Mouse (Mus musculus): ENCODE results near the gene Ube4b.
A peak's percentile ranks its signal among the peaks of the same experiment; 100 is the strongest.
"Not testable (repeated sequence)": the region's sequence is repeated elsewhere in the genome, so short reads cannot be mapped to it uniquely, and the experiment has no call there.

Ube4b gene

DNA sequence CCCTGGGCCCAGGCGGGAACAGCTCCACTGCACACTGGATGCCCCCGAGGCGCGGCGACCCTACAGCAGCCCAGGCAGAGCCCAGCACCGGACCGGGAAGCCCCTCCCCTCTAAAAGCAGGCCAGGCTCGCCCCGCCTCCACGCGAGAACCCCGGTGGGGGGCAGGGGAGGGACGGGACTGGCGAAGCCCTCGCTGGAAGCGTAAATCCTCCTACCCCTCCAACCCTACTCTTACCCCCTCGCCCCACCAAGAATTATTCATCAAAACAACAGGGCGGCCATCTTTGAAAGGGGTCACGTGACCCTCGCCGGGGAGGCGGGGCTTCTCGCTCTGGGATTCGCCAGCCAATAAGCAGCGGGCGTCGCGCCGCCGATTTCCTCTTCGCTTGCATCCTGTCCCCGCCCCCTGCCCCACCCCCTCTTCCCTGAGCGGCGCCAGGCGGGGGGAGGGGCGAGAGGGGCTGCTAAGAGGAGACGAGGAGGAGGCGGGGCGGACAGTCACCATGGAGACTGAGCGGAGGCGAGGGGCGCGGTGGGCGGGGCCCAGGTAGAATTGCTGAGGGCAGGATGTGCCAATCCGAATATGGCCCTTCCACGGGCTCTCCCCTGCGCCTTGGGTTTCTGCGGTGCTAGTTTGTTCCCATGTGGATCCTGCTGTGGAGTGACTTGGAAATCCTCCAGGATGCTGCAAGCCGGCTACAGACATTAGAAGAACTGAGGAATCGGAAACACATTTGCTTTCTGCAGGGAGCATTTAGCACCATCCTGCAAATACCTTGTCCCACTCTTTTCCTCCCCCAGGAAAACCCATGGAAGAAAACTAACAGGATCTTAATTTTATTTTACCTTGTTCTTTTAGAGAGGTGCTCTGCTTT, at the start of gene Ube4b:
TSS of gene Ube4b (minus strand) at position 425 of the 875 bp plus-strand sequence.
- peak; percentile 96 for DNase-seq (ENCODE audit: low read depth, low spot score)

DNA sequence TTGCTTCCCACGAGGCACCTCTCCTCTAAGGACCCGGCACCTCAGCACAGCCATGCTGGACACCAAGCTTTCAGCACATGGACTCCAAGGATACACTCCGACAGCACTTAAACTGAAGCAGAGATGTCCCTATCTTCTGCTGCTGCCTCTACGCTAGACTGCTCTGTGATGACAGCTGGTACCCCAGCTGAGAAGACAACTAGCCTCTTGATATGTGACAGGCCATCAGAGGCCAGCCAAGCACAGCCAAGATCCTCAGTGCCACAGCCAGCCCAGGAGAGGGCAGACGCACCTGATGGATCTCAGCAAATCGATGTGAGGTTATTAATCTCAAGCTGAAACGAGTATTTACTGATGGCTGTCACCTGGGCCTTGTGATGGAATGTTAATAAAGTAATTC, 48.5 kb upstream of the Ube4b start:
- no peak for DNase-seq (ENCODE audit: low read depth, low spot score)

DNA sequence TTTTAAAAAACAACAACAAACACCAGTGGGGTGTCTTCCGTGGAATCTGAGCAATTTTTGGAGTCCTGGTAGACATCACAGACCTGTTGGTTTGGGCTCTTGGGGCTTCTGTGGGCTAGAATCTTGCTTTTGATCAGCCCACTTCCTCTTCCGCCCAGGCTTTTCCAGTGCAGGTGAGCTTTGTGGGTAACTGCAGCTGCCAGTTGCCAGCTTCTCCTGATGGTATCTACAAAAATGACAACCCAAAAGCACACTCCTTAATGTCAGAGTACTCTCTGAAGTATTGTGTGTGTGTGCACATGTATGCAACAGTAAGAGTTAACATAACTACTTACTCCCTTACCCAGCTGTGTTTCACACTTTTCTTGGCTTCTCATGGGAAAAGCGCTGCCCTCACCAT, 43.0 kb upstream of the Ube4b start:
- DNase-seq (ENCODE audit: low read depth, low spot score), result no peak

DNA sequence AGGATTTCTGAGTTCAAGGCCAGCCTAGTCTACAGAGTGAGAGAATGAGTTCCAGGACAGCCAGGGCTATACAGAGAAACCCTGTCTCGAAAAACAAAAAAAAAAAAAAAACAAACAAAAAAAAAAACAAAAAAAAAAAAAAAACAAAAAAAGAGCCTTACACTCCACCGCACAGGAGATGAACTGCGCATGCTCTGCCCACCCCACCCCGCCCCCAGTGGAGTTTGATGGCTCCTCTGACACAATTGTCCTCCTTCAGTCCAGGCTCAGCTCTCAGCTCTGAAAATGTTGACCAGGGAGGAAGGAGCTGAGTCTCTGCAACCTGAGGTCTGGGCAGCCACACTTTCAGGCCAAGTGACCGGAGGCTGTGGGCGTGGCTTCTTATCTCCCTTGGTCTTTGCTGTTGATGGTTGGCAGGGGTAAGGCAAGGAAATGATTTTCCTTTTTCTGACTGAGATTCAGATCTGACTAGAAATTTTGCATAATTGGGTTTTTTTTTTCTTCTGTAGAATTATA, 36.9 kb upstream of the Ube4b start:
- DNase-seq (ENCODE audit: low read depth, low spot score), result no peak

DNA sequence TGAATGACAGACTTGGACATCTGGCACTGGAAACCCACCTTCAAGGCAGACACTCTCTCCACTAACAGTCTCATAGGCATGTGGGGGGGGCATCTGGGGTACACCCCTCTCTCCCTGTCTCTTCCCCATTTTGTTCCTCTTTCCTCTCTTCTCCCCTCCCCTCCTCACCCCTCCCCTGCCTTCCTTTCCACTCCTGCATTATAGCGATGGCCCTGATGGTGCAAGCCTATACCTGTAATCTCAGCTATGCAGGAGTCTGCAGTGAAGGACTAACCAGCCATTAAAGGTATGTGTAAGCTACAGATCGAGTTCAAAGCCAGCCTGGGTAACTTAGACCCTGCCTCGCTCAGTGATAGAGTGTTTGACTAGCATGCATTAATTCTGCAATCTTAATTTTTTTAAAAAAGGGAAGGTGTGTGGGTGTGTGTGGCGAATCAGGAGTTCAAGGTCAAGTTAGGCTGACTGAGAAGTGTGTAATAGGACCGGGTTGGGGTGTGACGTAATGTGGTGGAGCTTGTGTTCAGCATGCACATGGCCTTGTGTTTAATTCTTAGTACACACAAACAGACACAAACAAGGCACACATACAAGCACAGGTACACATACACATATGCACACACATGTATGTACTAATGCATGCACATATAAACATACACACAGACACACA, 35.9 kb upstream of the Ube4b start:
- DNase-seq (ENCODE audit: low read depth, low spot score), result no peak

DNA sequence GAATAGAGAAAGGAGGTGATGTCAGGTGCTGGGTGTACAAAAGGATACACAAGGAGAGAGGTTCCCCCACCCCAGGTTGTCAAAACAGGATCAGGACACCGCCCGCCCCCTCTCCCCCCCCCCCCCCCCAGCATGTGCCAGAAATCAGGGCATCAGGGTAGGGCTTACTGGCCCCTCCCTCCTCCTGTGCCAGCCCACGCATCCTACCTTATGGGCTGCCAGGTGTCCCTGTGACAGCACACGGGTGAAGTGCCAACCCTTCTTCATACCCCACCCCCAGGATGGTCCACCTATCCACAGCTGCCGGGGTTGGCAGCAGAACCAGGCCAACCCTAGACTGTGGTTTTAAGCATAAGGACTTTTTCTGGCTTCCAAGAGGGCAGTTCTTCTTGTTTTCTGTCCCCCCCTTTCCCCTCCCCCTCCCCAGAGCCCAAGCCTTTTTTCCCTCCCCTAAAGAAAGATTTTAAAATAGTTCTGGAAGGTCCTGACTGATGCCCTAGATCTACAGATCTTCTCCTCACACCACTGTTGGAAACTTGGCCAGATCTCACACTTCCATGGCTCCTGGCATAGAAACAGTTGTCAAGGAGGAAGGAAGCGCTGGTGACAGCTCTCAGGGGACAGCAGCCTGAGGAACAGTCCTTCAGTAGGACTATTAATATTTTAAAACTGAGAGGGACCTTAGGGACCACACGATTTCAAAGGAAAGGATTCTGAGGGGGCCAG, 35.2 kb upstream of the Ube4b start:
- DNase-seq (ENCODE audit: low read depth, low spot score), result no peak

DNA sequence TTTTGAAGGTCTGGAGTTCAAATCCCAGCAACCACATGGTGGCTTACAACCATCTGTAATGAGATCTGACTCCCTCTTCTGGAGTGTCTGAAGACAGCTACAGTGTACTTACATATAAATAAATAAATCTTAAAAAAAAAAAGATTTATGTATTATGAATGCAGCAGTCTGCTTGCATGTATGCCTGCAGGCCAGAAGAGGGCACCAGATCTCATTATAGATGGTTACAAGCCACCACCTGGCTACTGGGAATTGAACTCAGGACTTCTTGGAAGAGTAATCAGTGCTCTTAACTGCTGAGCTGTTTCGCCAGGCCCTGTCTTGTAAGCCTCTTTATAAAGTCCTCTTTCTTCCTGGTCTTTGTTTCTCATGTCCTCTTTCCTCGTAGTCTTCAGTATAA, 33.9 kb upstream of the Ube4b start:
- not testable (repeated sequence) for DNase-seq (ENCODE audit: low read depth, low spot score)

DNA sequence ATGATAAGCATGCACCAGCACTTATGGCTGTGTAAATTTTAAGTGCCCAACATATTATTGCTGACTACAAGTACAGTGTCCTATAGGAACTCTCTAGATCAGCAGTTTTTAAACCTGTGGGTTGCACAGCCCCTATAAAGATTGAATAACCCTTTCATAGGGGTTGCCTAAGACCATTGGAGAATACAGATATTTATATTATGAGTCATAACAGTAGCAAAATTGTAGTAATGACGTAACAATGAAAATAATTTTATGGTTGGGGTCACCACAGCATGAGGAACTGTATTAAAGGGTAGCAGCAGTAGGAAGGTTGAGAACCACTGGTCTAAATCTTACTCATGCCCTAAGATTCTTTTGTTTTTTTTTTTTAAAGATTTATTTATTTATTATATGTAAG, 32.9 kb upstream of the Ube4b start:
- DNase-seq (ENCODE audit: low read depth, low spot score), result no peak

DNA sequence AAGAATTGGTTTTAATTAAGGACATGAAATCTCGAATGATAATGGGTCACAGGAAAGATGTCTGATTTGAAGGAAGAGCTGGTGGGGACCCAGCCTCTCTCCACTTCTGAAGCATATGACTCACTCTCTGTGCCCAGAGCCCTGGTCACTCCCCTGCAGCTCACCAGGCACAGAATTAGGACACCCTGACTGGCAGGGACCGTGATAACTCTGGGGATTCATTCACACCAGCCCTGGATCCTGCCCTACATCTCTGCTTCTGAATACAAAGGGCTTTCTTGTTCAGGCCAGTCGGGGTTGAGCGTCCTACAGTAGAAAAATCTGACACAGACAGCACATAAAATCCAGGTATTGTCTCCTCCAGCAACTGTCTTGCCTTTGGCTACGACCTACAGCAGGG, 32.0 kb upstream of the Ube4b start:
- no peak for DNase-seq (ENCODE audit: low read depth, low spot score)

DNA sequence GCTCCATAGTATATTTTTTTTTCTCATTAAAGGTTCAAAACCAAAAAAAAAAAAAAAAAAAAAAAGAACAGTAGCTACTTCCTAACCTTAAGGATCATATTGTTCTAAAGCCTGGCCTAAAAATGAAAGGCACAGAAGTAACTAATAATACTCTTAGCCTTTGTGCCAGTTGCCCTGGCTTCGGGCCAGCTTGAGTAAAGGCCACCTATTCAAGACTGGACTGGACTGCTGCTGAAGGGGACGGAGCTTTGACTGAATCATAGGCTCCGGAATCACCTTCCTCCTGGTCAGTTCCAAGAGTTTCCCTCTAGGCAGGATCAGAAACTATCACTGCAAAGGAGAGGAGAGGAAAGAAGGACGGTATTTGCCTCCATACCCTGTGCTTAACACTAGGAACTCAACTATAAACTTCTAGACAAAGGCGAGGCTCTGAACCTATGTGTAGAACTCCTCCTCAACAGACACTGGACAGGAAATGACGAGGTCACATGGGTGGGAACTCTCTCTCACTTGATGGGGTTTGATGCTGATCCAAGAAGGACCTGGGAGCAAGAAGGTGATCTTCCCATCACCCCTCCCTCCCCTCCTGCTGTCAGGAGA, 31.4 kb upstream of the Ube4b start:
- no peak for DNase-seq (ENCODE audit: low read depth, low spot score)

DNA sequence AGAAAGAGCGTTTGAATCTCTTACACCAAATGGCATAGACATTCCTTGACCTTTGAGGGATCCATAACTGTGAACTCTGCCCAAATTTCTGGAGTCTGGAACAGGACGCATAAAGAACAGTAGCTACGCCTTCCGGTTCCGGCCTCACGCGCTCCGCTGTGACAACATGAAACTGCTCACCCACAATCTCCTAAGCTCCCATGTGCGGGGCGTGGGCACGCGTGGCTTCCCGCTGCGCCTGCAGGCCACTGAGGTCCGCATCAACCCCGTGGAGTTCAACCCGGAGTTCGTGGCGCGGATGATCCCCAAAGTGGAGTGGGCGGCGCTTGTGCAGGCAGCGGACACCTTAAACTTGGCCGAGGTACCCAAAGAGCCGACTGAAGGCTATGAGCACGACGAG, 30.6 kb upstream of the Ube4b start:
- DNase-seq (ENCODE audit: low read depth, low spot score), result not testable (repeated sequence)

DNA sequence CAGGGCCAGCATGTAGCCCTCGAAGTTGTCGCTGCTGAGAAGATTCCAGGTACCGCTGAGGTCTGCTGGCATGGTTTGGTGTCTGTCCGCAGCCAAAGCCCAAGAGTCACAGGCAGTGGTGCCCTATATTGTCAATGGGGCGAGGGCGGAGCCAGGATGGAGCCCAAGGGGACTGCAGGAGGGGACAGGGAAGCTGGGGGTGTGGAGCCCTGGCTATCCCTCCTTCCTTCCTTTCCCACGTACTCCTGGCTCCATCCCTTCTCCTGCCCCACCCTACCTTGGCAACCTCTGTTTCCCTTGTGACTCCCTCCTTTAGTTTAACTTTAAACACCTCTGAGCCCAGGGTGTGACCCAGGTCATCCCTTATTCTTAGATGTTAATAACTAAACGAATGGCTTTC, 28.3 kb upstream of the Ube4b start, which contains the start of gene Rbp7:
TSS of gene Rbp7 (minus strand) at position 100 of the 400 bp plus-strand sequence.
- no peak for DNase-seq (ENCODE audit: low read depth, low spot score)

DNA sequence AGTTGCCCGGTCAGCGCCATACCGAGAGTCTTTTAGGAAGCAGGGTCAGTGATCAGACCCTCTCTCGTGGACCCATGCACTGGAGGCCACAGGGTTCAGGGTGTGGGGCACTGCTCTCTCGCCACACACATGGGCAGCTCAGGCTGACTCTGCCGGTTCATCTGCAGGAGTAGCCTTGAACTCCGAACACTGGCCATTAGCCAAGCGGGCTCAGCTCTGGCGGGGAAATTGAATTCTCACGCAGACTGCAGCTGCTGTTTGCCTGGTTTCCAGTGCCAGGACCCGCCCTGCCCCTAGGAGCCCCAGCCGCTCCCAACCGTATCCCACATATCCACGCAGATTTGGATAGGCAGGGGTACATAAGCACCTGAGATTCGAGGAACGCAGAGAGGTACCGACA, 27.7 kb upstream of the Ube4b start:
- no peak for DNase-seq (ENCODE audit: low read depth, low spot score)

DNA sequence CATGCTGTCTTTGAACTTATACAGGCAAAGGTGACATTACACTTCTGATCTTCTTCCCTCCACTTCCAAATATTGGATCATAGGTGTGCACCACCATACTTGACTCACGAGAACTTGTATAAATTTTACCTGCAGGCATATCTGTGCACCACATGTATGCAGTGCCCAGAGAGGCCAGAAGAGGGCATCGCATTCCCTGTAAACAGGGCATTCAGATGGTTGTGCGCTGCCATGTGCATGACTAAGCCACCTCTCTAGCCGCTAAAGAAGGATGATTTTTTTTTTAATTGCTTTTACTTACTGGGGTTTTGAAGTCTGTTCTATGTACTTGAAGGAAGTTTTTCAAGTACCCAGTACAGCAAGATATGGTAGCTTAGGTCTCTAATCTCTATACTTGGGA, 27.1 kb upstream of the Ube4b start:
- DNase-seq (ENCODE audit: low read depth, low spot score), result no peak

DNA sequence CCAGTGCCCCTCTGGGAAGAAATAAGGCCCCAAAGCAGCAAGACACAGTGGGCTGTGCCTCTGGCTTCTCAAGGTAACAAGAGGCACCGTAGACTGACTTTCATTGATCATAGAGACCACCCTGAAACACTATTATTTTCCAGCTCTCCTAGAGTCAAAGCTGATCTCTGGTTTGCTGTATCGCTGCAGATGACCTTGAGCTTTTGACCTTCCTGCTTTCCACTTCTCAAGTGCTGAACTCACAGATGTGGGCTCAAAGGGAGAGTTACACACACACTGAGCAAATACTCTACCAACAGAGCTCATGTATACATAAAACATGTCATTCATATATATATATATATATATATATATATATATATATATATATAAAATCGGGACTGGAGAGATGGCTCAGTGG, 24.1 kb upstream of the Ube4b start:
- no peak for DNase-seq (ENCODE audit: low read depth, low spot score)

DNA sequence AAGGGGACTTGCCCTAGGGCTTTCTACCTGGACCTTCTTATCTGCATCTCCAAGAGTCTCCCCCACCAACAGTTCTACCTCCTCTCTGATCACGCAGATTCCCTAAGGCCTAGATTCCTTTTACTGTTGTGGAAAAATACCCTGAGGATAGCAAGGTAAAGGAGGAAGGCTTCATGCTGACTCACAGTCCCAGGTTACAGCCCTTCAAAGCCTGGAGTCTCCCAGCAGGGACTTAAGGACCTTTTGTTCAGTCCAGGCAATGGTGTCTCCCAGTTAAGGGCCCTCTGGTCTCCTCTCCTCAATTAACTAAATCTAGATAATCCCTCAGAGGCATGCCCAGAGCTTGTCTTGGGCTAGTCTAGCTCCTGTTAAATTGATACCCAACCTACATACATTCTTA, 19.8 kb upstream of the Ube4b start:
- no peak for DNase-seq (ENCODE audit: low read depth, low spot score)

DNA sequence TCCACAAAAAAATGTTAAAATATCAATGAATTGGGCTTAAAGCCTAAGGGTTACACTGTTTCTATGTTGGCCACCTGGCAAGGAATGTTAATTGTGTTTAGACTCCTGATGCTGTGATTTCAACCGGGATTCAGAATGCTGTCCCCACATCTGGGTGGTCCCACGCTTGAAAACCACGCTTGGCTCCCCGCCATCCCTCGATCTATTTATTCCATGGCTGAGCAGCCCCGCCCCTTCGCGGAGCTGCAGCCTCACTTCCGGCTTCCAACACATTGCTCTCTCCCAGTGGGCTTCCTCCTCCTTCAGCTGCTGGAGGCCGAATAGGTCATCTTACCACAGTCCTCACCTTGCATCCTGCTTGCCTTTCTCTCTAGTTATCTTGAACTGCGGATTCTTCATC, 19.3 kb upstream of the Ube4b start:
- DNase-seq (ENCODE audit: low read depth, low spot score), result no peak

DNA sequence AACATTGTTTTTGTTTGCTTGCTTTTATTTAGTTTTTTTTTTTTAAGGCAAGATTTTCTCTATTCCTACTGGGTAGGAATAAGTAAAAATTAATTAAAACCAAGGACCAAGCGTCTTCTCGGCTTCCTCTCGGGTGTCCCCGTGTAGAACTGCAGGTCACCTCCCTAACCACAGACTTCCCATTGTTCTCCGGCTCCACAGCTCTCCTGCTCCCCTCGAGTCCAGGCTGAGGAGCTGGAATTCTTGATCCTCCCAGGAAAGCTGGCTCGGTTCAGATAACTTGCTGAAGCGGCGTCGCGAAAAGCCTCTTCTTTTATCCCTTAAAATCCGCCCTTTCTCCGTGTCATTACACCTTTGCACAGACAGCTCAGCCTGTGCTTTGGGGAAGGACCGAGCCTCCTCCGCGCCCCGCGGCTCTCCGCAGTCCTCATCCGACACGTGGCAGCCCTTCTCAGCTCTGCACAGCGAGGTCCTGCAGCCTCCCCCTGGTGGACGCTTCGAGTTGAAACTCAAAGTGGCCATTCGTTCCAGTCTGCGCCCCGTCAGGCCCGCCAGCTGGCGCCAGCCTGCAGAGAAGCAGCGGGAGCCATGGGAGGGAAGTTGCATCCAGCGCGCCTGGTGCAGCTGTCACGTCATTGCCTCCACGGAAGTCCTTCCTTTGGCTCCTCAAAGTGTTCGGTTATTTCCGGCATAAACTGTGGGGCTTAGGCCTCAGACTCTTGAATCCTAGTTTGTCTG, 18.6 kb upstream of the Ube4b start:
- DNase-seq (ENCODE audit: low read depth, low spot score), result peak; percentile 92

DNA sequence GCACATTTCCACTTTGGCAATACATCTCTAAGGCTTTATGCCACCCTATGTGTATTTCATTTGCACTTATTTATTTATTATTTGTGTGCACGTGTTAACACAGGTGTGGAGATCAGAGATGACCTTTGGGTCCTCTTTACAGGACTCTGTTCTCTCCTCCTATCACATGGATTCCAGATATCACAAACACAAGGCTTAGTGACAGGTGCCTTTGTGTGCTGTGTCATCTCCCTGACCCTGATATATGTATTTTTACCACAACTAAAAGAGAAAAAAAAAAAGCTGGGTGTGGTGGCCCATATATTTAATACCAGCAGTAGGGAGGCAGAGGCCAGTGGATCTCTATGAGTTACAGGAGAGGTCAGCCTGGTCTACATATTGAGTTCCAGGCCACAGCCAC, 17.9 kb upstream of the Ube4b start:
- DNase-seq (ENCODE audit: low read depth, low spot score), result no peak

DNA sequence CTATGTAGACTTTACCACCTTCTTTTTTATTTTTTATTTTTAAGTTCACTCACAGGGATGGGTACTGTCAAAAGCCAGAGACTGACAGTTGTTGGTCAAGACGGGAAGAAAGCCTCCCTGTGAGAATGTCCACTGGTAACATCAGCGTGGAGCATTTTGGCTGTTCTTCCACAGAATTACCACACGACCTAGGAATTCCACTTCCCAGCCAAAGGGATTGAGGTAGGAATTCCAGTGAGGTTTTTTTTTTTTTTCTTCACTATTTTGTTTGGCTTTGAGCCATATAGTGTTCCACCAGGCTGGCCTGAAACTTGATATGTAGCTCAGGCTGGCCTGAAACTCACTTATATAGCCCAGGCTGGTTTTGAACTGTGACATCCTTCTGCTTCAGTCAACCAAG, 15.9 kb upstream of the Ube4b start:
- no peak for DNase-seq (ENCODE audit: low read depth, low spot score)

DNA sequence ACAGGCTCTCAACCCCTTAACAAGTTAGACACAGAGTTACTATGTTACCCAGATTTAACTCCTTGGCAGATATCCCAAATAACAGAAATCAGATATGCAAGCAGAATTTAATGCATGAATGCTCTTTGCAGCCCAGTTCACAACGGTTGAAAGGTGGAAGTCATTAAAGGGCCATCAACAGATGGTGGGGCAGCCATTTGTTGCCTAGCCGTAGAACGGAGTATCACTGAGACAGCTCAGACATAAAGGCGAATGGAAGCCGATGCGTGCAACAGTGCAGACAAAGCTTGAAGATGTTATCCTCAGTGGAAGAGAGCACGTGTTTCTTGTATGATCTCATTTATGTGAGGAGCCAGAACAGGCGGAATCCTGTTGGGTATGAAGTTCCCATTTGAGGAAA, 14.0 kb upstream of the Ube4b start:
- DNase-seq (ENCODE audit: low read depth, low spot score), result no peak
